Mouse (Mus musculus) liver, embryonic 16.5 days (tissue): Measurements from ENCODE around the gene Col5a1. TPM values are rescaled to one million over a fixed set of nuclear protein-coding genes. Genes with fewer than 3 reads are reported as not detected.

Experiments
- ATAC-seq: fragments of 200-750 bp; cut with Nextera tagmentation; 2 replicates; pipeline ENCODE4 v1.8.0; 2017; ENCODE audit warnings: low read depth, mild to moderate bottlenecking, moderate number of reproducible peaks, moderate library complexity
- H3K27ac ChIP-seq: fragments of 300-500 bp; sonication (generic); 2 replicates; pipeline ENCODE4 v1.5.1; 2014; ENCODE audit warnings: mild to moderate bottlenecking, low read length
- H3K27me3 ChIP-seq: fragments of 300-500 bp; sonication (generic); 2 replicates; pipeline ENCODE4 v1.6.1; 2014; ENCODE audit warnings: low read depth, low read length, mixed read lengths; ENCODE audit not compliant: control insufficient read depth, insufficient read depth
- H3K36me3 ChIP-seq: fragments of 300-500 bp; sonication (generic); 2 replicates; pipeline ENCODE4 v1.6.1; 2014; ENCODE audit warnings: mild to moderate bottlenecking; ENCODE audit not compliant: control insufficient read depth, insufficient read depth
- H3K4me1 ChIP-seq: fragments of 300-500 bp; sonication (generic); 2 replicates; pipeline ENCODE4 v1.6.1; 2014; ENCODE audit warnings: low read depth, low read length, mixed read lengths; ENCODE audit not compliant: control insufficient read depth
- H3K4me2 ChIP-seq: fragments of 300-500 bp; sonication (generic); 2 replicates; pipeline ENCODE4 v1.6.1; 2014; ENCODE audit warnings: low read depth, low read length, mixed read lengths
- H3K4me3 ChIP-seq: fragments of 300-500 bp; sonication (generic); 2 replicates; pipeline ENCODE4 v1.5.1; 2014; ENCODE audit warnings: low read depth, mild to moderate bottlenecking, low read length
- H3K9ac ChIP-seq: fragments of 300-500 bp; sonication (generic); 2 replicates; pipeline ENCODE4 v1.6.1; 2014; ENCODE audit warnings: low read depth, low read length
- H3K9me3 ChIP-seq: fragments of 300-500 bp; sonication (generic); replicated peaks from 2 replicates; pipeline ENCODE4 v1.6.1; 2016; ENCODE audit warnings: low read length; ENCODE audit not compliant: control insufficient read depth
- WGBS: fragments of 180-500 bp; shearing (Covaris S2); extraction: QIAGEN DNeasy Blood & Tissue Kit; methylation state at CpG from one replicate; pipeline ENCODE4 v1.1.7; 2014; ENCODE audit not compliant: insufficient replicate concordance; 5-methylcytosine and 5-hydroxymethylcytosine counted together
- polyA plus RNA-seq: library from polyadenylated mRNA; unstranded; fragments of >200 nt; fragmentation: Nextera tagmentation; extraction: Ambion mirVana; gene quantifications from 2 replicates; pipeline ENCODE4 v1.2.1, GENCODE M21; 2015

Gene Col5a1
- polyA plus RNA-seq, 1 experiment from 2014 or later, result 12.5 TPM

- no peaks in the 10 kb centered on the region for H3K9me3 ChIP-seq
- ATAC-seq, result no peak
- no peaks in the 10 kb centered on the region for H3K4me1 ChIP-seq
- H3K4me2 ChIP-seq, result no peak overlapping the region
- no peaks in the 10 kb centered on the region for H3K36me3 ChIP-seq
- WGBS, result 63% methylated on average over 9 of the region's 9 CpGs
- no peak overlapping the region for H3K9ac ChIP-seq
- H3K4me3 ChIP-seq, result no peak overlapping the region
- no peaks in the 10 kb centered on the region for H3K27me3 ChIP-seq
- H3K27ac ChIP-seq, result no peak overlapping the region
These were observed 24.5 kb upstream of the Col5a1 start for GRCm38 (mm10) chr2:27861576-27862238.

DNA sequence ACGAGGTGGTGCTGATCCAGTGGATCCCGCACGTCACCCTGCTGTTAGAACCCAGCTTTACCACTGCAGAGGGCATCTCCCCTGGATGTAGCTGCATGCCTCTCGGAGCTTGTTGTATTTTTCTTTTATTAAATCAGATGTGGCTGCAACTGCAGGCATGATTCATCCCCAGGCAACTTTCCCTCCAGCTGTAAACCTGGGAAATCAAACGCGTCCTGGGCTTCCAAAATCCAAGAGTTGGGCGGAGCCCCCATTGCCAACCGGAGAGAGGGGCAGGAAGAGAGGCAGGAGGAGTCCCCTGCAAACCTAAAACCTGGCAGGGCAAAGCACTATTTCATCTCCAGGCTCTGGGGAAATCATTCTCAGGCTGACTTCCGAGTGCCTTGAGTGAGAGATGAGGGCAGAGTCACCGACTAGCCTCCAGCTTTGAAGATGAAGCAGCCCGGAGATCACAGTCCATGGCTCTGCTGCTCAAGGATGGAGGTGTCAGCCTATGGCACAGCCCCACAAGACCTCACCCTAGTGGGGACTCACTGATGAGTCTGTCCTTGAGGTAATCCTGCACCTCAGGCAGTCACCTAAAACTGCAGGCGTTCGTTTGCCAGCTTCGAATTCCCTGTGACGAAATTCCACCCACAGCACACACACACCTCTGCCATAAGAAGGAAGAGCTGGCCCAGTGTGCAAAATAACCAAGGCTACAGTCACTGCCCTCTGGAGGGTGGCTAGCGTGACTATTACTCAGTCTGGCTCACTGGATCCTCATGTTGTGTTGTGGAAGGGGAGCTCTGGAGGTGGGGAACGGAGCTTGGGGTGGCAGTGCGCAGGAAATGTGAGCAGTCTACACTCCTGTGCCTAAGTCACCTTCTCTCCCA lies 21.5 kb upstream of the Col5a1 start:
- WGBS, result 53% methylated on average over 18 of the region's 18 CpGs
- no peak for ATAC-seq

GRCm38 (mm10) chr2:27870586-27870985 lies 15.6 kb upstream of the Col5a1 start:
- no peaks in the 10 kb centered on the region for H3K4me1 ChIP-seq
- no peak for ATAC-seq
- H3K36me3 ChIP-seq, result no peaks in the 10 kb centered on the region
- H3K4me2 ChIP-seq, result no peak overlapping the region
- no peak overlapping the region for H3K4me3 ChIP-seq
- H3K9ac ChIP-seq, result no peak overlapping the region
- H3K27me3 ChIP-seq, result no peaks in the 10 kb centered on the region
- H3K9me3 ChIP-seq, result no peaks in the 10 kb centered on the region
- 66% methylated on average over 1 of the region's 1 CpGs for WGBS
- no peak overlapping the region for H3K27ac ChIP-seq

More for the DNA sequence above, 21.5 kb upstream of the Col5a1 start:
- Histone ChIP-seq H3K9me3 (no peaks in the 10 kb centered on the region), H3K36me3 (no peaks in the 10 kb centered on the region), H3K4me2 (no peak overlapping the region), H3K27me3 (no peaks in the 10 kb centered on the region), H3K4me3 (no peak overlapping the region), H3K4me1 (no peaks in the 10 kb centered on the region), H3K27ac (no peak overlapping the region), H3K9ac (no peak overlapping the region)

GRCm38 (mm10) chr2:27871056-27871455 lies 15.2 kb upstream of the Col5a1 start:
- 14% methylated on average over 4 of the region's 4 CpGs for whole genome bisulfite sequencing
- H3K4me2 ChIP-seq, result no peak overlapping the region
- ATAC-seq, result peak; percentile 87

DNA sequence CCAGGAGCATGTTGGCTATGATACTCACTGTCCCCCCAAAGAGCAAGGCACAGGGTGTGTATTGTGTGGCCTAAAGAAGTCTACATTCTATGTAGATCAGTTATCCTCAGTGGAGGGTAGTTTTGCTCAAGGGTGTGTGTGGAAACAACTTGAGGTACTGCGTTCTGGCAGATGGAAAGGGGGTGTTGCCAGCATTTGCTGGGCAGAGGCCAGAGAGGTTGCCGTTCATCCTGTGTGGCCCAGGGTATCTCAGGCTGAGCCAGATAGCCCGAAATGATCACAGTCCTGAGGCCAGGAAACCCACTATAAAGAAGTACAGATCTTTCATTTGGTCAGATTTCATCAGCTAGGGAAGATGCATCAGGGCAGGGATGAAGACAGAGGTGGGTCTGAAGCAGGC lies 13.9 kb upstream of the Col5a1 start:
- Histone ChIP-seq H3K36me3 (no peaks in the 10 kb centered on the region), H3K27me3 (no peaks in the 10 kb centered on the region), H3K4me2 (no peak overlapping the region), H3K9me3 (no peaks in the 10 kb centered on the region), H3K4me3 (no peak overlapping the region), H3K4me1 (no peaks in the 10 kb centered on the region), H3K27ac (no peak overlapping the region), H3K9ac (no peak overlapping the region)
- no peak for ATAC-seq
- 57% methylated on average over 3 of the region's 3 CpGs for WGBS

More at GRCm38 (mm10) chr2:27871056-27871455, 15.2 kb upstream of the Col5a1 start:
- no peaks in the 10 kb centered on the region for H3K27me3 ChIP-seq
- H3K4me3 ChIP-seq, result no peak overlapping the region
- no peaks in the 10 kb centered on the region for H3K9me3 ChIP-seq
- no peak overlapping the region for H3K27ac ChIP-seq
- H3K36me3 ChIP-seq, result no peaks in the 10 kb centered on the region
- H3K9ac ChIP-seq, result no peak overlapping the region
- H3K4me1 ChIP-seq, result no peaks in the 10 kb centered on the region

DNA sequence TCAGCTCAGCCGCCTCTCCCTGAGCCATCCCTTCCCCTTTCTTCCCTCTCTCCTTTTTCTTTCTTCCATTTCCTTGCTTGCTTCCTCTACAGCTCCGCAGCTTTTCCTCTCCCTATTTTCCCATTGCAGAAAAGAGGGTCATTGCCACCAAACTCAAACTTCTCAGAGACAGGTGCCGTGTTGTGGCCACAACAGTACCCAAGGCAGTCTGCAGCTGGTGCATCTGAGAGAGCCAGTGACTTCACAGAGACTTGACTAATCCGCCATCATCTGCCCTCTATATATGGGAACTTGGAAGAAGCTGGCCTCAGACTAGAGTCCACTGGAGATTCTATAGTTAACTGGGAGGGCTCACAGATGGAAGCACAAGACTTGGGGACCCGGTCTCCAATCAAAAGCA lies 13.2 kb upstream of the Col5a1 start:
- ATAC-seq, result no peak
- H3K36me3 ChIP-seq, result no peaks in the 10 kb centered on the region
- H3K27ac ChIP-seq, result no peak overlapping the region
- H3K4me1 ChIP-seq, result no peaks in the 10 kb centered on the region
- no peak overlapping the region for H3K4me3 ChIP-seq
- WGBS, result 59% methylated on average over 5 of the region's 5 CpGs
- H3K4me2 ChIP-seq, result no peak overlapping the region
- H3K27me3 ChIP-seq, result no peaks in the 10 kb centered on the region
- H3K9me3 ChIP-seq, result no peaks in the 10 kb centered on the region
- no peak overlapping the region for H3K9ac ChIP-seq

DNA sequence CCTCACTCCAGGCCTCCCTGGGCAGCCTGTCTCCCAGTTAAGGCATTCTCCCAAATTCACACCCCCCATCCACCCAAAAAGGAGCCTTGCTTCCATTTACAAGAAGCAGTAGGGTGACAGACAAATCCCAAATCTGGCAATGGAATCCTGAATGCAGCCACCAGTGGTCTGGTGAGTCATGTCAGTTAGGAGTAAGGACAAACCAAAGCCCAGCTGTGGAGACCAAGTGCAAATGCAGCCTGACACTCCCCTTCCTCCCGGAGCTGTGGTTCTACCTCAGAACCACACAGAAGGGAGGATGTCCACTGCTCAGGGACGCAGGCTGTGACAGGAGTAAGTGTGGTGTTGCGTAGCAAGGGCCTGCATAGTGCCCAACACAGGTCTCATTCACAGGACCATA lies 11.6 kb upstream of the Col5a1 start:
- Histone ChIP-seq H3K9me3 (no peaks in the 10 kb centered on the region), H3K4me1 (no peaks in the 10 kb centered on the region), H3K36me3 (no peaks in the 10 kb centered on the region), H3K27ac (no peak overlapping the region), H3K27me3 (no peaks in the 10 kb centered on the region), H3K4me3 (no peak overlapping the region), H3K4me2 (no peak overlapping the region), H3K9ac (no peak overlapping the region)
- no peak for ATAC-seq
- 55% methylated on average over 3 of the region's 3 CpGs for WGBS

DNA sequence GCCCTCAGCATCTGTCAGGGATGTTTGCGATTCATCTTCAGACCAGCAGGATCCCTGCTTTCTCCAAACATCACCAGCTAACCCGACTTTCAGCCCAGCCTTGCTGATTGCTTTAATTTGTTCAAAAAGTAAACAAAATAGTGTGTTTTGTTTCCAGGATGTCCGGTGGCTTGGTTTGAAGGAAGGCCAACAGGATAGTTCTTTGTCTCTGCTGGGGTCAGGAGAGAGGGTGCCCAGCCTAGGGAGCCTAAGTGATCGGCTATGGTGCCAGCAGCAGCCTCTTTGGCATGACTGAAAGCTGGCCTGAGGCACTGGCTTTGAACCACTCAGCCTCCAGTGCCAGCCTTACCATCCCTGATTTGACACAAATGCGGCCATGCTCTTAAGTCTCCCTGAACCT lies 11.0 kb upstream of the Col5a1 start:
- Histone ChIP-seq H3K9me3 (no peaks in the 10 kb centered on the region), H3K27me3 (no peaks in the 10 kb centered on the region), H3K4me2 (no peak overlapping the region), H3K9ac (no peak overlapping the region), H3K27ac (no peak overlapping the region), H3K36me3 (no peaks in the 10 kb centered on the region), H3K4me1 (no peaks in the 10 kb centered on the region), H3K4me3 (no peak overlapping the region)
- ATAC-seq, result no peak
- whole genome bisulfite sequencing, result 55% methylated on average over 5 of the region's 5 CpGs

DNA sequence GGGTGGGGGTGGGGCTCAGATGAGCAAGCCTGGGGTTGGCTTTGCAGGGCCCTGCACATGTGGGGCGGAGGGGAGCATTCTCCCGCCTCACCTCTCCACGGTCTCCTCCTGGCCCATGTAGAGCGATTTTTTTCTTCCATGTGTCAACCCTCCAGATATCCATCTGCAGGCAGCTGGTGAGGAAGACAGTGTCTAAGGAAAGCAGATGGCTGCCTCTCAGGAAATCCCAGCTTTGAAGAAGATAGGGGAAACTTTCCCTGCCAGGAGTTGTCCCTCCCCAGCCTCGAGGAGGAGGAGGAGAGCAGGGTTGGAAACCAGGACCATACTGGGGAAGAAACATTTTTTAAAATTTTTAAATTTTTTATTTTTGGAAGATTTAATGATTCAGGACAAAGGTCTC lies 10.4 kb upstream of the Col5a1 start:
- H3K4me2 ChIP-seq, result no peak overlapping the region
- no peaks in the 10 kb centered on the region for H3K4me1 ChIP-seq
- H3K27ac ChIP-seq, result no peak overlapping the region
- H3K4me3 ChIP-seq, result no peak overlapping the region
- no peaks in the 10 kb centered on the region for H3K36me3 ChIP-seq
- no peak overlapping the region for H3K9ac ChIP-seq
- no peaks in the 10 kb centered on the region for H3K9me3 ChIP-seq
- no peak for ATAC-seq
- no peaks in the 10 kb centered on the region for H3K27me3 ChIP-seq
- 54% methylated on average over 5 of the region's 5 CpGs for WGBS
